Mouse (Mus musculus): ENCODE data around the gene Adcy1. TPM values are rescaled to one million over a fixed set of nuclear protein-coding genes. Genes with fewer than 3 reads are reported as not detected.

Gene Adcy1
- polyA plus RNA-seq, 1 experiment from 2014 or later: 1.1 TPM

DNA sequence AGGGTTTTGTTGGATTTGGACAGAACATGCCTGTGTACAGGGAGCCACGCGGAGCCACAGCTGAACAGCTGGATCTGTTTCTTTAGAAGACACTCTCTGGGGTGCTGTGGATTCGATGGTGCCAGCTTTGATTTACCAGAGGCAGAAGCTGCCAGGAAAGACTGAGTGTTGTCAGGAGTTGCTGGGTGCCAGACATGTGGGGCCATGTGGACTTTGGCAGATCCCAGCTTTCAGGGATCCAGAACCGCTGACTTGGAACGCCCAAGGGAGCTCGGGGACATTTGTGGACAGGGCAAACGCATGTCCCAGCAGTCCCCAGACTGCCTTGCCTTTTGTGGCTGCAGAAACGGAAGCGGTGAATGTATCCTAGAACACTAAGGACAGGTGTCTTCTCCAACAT, 72.5 kb downstream of the Adcy1 start:
- no peaks in the 10 kb centered on the region for H3K36me3 ChIP-seq (ENCODE audit: control insufficient read depth, insufficient read depth)
- H3K4me1 ChIP-seq (ENCODE audit: control insufficient read depth, insufficient read depth, low read length): peaks cover 3% of the 10 kb centered on the region; the same call in 1 of the 2 replicates
- H3K27ac ChIP-seq (ENCODE audit: low read length): no peak overlapping the region
- 0 out of 2 replicates have a peak, but pooled peaks cover 2% of the 10 kb centered on the region for H3K27me3 ChIP-seq (ENCODE audit: control insufficient read depth, insufficient read depth, low read length)
- no peak overlapping the region for H3K4me3 ChIP-seq (ENCODE audit: low read length)
- WGBS: 83% methylated on average over 9 of the region's 9 CpGs
- H3K9ac ChIP-seq (ENCODE audit: low read length): no peak overlapping the region
- H3K9me3 ChIP-seq (replicated peaks; ENCODE audit: control insufficient read depth, low read length): no peaks in the 10 kb centered on the region
- no peak for ATAC-seq (replicated peaks; ENCODE audit: extremely low read depth, insufficient read depth, low FRiP score)
- no peak overlapping the region for H3K4me2 ChIP-seq (ENCODE audit: low read depth, low read length)

DNA sequence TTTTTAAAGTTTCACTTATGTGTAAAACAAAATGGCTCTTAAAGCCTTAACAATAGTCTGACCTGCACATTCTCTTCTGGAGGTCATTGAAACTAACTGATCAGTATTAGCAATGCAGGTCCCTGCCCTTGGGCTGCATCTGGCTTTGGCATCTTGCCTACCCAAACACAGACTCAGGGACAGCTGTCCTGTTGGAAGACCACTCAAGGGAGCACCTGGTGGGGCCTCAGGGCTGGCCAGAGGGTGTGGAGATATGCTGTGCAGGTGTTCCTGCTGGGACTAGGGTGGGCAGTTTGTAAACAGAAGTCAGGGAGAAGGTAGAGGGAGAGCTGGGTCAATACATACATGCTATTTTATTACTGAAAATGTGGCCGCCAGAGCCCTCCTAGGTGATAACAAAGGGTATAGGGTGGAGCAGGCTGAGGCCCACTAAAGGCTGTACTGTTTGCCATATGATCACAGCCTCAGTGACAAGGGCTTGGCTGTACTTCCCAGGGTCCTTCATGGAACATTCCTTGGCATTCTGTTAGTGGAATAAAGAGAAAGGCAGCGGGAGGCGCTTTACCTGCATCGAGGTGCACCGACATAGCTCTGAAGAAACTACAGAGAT, 73.1 kb downstream of the Adcy1 start:
- H3K4me1 ChIP-seq (ENCODE audit: control insufficient read depth, insufficient read depth, low read length): peaks cover 3% of the 10 kb centered on the region; the same call in 1 of the 2 replicates
- H3K27ac ChIP-seq (ENCODE audit: low read length): no peak overlapping the region
- H3K9me3 ChIP-seq (replicated peaks; ENCODE audit: control insufficient read depth, low read length): no peaks in the 10 kb centered on the region
- no peak for ATAC-seq (replicated peaks; ENCODE audit: extremely low read depth, insufficient read depth, low FRiP score)
- H3K4me3 ChIP-seq (ENCODE audit: low read length): no peak overlapping the region
- no peak overlapping the region for H3K9ac ChIP-seq (ENCODE audit: low read length)
- 83% methylated on average over 5 of the region's 5 CpGs for WGBS
- H3K27me3 ChIP-seq (ENCODE audit: control insufficient read depth, insufficient read depth, low read length): 0 out of 2 replicates have a peak, but pooled peaks cover 2% of the 10 kb centered on the region
- no peaks in the 10 kb centered on the region for H3K36me3 ChIP-seq (ENCODE audit: control insufficient read depth, insufficient read depth)
- no peak overlapping the region for H3K4me2 ChIP-seq (ENCODE audit: low read depth, low read length)

DNA sequence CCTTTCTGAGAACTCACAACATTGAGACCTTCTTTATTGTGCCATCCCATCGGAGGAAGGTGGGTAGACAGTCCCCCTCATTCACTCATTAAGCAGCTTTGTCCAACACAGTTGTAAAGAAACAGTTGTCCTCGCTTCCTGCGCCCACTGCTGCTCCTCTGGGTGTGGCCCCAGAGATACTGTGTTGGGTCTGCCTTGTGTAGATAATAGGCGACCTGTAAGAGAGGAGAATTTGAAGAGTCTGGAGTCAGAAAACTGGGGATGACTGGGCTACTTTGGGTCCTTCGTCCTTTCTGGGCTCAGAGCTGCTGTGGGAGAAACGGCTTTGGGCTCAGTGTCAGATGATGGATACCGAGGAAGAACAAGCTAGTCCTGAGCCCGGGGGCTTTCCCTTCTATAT, 75.1 kb downstream of the Adcy1 start:
- Histone ChIP-seq H3K27ac (ENCODE audit: low read length) (no peak overlapping the region), H3K4me2 (ENCODE audit: low read depth, low read length) (no peak overlapping the region)

DNA sequence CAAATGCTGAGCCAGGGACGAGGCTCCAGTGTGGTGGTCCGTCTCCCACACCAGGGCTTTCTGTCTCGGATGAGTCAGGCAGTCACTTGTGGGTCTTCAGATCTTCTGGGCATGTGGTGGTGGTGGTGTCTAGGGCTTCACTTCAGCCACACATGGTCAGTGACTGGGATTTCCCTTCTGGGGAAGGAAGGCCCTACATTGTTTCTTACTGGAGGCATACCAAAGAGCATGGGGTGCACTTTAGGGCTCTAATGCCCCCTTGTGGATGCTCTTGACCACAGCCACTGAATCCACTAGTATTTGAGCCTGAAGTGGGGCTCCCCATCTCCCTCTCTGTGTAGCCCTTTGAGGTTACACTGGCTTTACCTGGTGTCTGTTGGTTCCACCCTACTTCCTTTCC, 77.2 kb downstream of the Adcy1 start:
- H3K4me3 ChIP-seq (ENCODE audit: low read length): no peak overlapping the region
- ATAC-seq (replicated peaks; ENCODE audit: extremely low read depth, insufficient read depth, low FRiP score): 0 out of 2 replicates have a peak, but pooled peaks have one; percentile 14
- no peaks in the 10 kb centered on the region for H3K9me3 ChIP-seq (replicated peaks; ENCODE audit: control insufficient read depth, low read length)
- H3K4me2 ChIP-seq (ENCODE audit: low read depth, low read length): no peak overlapping the region
- 0 out of 2 replicates have a peak, but pooled peaks cover 2% of the 10 kb centered on the region for H3K27me3 ChIP-seq (ENCODE audit: control insufficient read depth, insufficient read depth, low read length)
- no peak overlapping the region for H3K9ac ChIP-seq (ENCODE audit: low read length)
- H3K36me3 ChIP-seq (ENCODE audit: control insufficient read depth, insufficient read depth): no peaks in the 10 kb centered on the region
- peaks cover 5% of the 10 kb centered on the region for H3K4me1 ChIP-seq (ENCODE audit: control insufficient read depth, insufficient read depth, low read length)
- 88% methylated on average over 3 of the region's 3 CpGs for WGBS
- H3K27ac ChIP-seq (ENCODE audit: low read length): no peak overlapping the region

More for the DNA sequence above, 75.1 kb downstream of the Adcy1 start:
- peaks cover 5% of the 10 kb centered on the region for H3K4me1 ChIP-seq (ENCODE audit: control insufficient read depth, insufficient read depth, low read length)
- WGBS: 84% methylated on average over 8 of the region's 8 CpGs
- no peak overlapping the region for H3K4me3 ChIP-seq (ENCODE audit: low read length)
- H3K9me3 ChIP-seq (replicated peaks; ENCODE audit: control insufficient read depth, low read length): no peaks in the 10 kb centered on the region
- H3K27me3 ChIP-seq (ENCODE audit: control insufficient read depth, insufficient read depth, low read length): 0 out of 2 replicates have a peak, but pooled peaks cover 2% of the 10 kb centered on the region
- no peak overlapping the region for H3K9ac ChIP-seq (ENCODE audit: low read length)
- H3K36me3 ChIP-seq (ENCODE audit: control insufficient read depth, insufficient read depth): no peaks in the 10 kb centered on the region
- no peak for ATAC-seq (replicated peaks; ENCODE audit: extremely low read depth, insufficient read depth, low FRiP score)

DNA sequence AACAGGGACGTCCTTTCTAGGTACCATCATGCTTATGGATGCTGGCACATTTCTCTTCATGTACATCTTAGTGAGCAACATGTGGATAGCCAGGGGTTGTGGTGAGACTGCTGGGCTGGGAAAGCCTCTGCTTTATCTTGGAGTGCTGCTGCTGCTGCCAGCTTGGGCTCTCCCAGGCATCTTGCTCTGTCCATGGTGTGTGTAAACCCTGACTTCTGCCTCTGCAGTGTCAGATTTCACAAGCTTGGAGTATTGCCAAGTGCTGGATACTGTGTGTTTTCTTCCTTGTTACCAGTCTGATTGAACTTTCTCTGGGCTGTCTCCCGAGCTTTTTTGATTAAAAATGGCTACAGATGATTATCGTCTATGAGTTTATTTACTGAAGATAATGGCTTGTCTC, 79.4 kb downstream of the Adcy1 start:
- no peak overlapping the region for H3K4me3 ChIP-seq (ENCODE audit: low read length)
- H3K4me1 ChIP-seq (ENCODE audit: control insufficient read depth, insufficient read depth, low read length): peaks cover 3% of the 10 kb centered on the region
- 26% methylated on average over 3 of the region's 3 CpGs for WGBS
- no peak overlapping the region for H3K9ac ChIP-seq (ENCODE audit: low read length)
- no peak overlapping the region for H3K27ac ChIP-seq (ENCODE audit: low read length)
- H3K27me3 ChIP-seq (ENCODE audit: control insufficient read depth, insufficient read depth, low read length): no peaks in the 10 kb centered on the region
- H3K4me2 ChIP-seq (ENCODE audit: low read depth, low read length): no peak overlapping the region
- peak; percentile 61; the same call in 1 of the 2 replicates for ATAC-seq (replicated peaks; ENCODE audit: extremely low read depth, insufficient read depth, low FRiP score)
- H3K36me3 ChIP-seq (ENCODE audit: control insufficient read depth, insufficient read depth): no peaks in the 10 kb centered on the region
- no peaks in the 10 kb centered on the region for H3K9me3 ChIP-seq (replicated peaks; ENCODE audit: control insufficient read depth, low read length)

DNA sequence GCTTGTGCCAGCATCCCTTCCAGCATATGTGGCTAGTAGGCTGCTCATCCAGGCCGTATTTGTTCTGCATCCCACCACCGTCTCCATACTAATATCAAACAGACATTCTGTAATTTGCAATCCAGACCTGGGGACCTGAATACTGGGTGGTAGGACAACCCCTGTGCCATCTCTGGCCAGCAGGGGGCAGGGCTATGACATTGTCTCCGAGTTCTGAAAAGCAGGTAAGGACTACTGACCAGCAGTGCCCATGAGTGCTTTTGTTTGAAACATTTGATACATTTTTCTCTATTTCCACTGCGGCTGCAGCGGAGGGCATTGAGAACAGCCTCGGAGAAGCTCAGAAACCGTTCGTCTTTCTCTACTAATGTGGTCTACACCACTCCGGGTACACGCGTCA, 81.1 kb downstream of the Adcy1 start:
- Histone ChIP-seq H3K4me3 (ENCODE audit: low read length) (no peak overlapping the region), H3K4me1 (ENCODE audit: control insufficient read depth, insufficient read depth, low read length) (peaks cover 3% of the 10 kb centered on the region), H3K36me3 (ENCODE audit: control insufficient read depth, insufficient read depth) (no peaks in the 10 kb centered on the region), H3K27me3 (ENCODE audit: control insufficient read depth, insufficient read depth, low read length) (no peaks in the 10 kb centered on the region), H3K27ac (ENCODE audit: low read length) (no peak overlapping the region), H3K9ac (ENCODE audit: low read length) (no peak overlapping the region), H3K4me2 (ENCODE audit: low read depth, low read length) (no peak overlapping the region), H3K9me3 (replicated peaks; ENCODE audit: control insufficient read depth, low read length) (no peaks in the 10 kb centered on the region)
- ATAC-seq (replicated peaks; ENCODE audit: extremely low read depth, insufficient read depth, low FRiP score): no peak
- WGBS: 83% methylated on average over 11 of the region's 11 CpGs

DNA sequence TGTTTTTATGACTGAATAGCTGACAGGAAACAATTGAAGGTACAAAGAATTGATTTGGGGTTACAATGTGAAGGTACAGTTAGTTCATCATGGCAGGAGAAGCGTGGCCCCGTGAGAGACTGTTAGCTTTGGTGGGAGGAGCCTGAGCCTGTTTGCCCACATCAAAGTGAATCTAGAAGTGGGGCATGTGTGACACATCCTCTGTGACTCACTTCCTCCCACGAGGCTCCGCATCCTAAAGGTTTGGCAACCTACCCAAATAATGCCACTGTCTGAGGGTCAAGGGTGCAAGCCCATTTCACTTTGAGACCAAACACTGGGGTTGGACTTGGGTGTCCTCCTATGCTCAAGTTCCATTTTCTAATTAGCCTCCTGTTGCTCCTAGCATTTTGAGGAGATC, 81.9 kb downstream of the Adcy1 start:
- H3K4me2 ChIP-seq (ENCODE audit: low read depth, low read length): no peak overlapping the region
- no peak overlapping the region for H3K27ac ChIP-seq (ENCODE audit: low read length)
- H3K9ac ChIP-seq (ENCODE audit: low read length): no peak overlapping the region
- no peaks in the 10 kb centered on the region for H3K9me3 ChIP-seq (replicated peaks; ENCODE audit: control insufficient read depth, low read length)
- peaks cover 3% of the 10 kb centered on the region for H3K4me1 ChIP-seq (ENCODE audit: control insufficient read depth, insufficient read depth, low read length)
- no peak overlapping the region for H3K4me3 ChIP-seq (ENCODE audit: low read length)
- 51% methylated on average over 4 of the region's 4 CpGs for WGBS
- 0 out of 2 replicates have a peak, but pooled peaks have one; percentile 42 for ATAC-seq (replicated peaks; ENCODE audit: extremely low read depth, insufficient read depth, low FRiP score)
- no peaks in the 10 kb centered on the region for H3K27me3 ChIP-seq (ENCODE audit: control insufficient read depth, insufficient read depth, low read length)
- no peaks in the 10 kb centered on the region for H3K36me3 ChIP-seq (ENCODE audit: control insufficient read depth, insufficient read depth)

DNA sequence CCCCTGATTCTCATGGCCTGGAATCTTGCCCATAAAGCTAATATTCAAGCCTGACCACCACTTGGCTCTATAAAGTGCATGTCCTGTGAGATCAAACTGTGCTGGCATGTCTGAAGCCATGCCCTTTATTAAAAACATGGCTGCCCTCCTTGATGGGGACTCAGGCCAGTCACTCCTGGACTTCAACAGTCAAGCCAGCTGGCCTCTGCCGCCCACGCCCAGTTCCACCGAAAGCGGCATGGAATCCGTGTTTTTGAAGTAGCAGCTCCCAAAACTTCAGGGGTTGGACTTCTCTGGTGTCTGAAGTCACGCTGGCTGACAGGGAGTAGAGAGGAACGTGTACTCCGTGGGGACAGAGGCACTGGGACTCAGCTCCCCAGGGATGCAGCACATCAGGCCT, 84.2 kb downstream of the Adcy1 start:
- no peaks in the 10 kb centered on the region for H3K36me3 ChIP-seq (ENCODE audit: control insufficient read depth, insufficient read depth)
- no peaks in the 10 kb centered on the region for H3K9me3 ChIP-seq (replicated peaks; ENCODE audit: control insufficient read depth, low read length)
- H3K4me1 ChIP-seq (ENCODE audit: control insufficient read depth, insufficient read depth, low read length): peaks cover under 1% of the 10 kb centered on the region
- no peak for ATAC-seq (replicated peaks; ENCODE audit: extremely low read depth, insufficient read depth, low FRiP score)
- no peak overlapping the region for H3K4me2 ChIP-seq (ENCODE audit: low read depth, low read length)
- no peak overlapping the region for H3K4me3 ChIP-seq (ENCODE audit: low read length)
- no peak overlapping the region for H3K9ac ChIP-seq (ENCODE audit: low read length)
- no peaks in the 10 kb centered on the region for H3K27me3 ChIP-seq (ENCODE audit: control insufficient read depth, insufficient read depth, low read length)
- 84% methylated on average over 8 of the region's 8 CpGs for WGBS
- no peak overlapping the region for H3K27ac ChIP-seq (ENCODE audit: low read length)

DNA sequence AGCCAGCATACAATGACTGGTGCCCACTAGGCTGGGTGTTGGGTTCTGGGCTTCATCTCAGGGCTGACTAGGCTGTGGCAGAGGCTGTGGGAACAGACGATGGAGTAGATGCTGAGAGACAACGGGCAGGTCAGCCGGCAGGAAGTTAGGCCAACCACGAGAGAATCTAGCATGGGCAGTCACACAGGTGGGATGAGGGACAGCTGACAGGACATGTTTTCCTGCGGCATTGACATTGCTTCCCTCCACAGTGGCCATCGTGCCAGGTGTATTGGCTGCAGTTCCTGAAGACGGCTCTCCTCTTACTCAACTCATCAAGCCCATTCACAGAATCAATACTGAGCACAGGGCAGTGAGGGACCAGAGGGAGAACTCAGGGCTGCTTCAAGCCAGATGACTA, 84.7 kb downstream of the Adcy1 start:
- Histone ChIP-seq H3K4me1 (ENCODE audit: control insufficient read depth, insufficient read depth, low read length) (no peaks in the 10 kb centered on the region), H3K36me3 (ENCODE audit: control insufficient read depth, insufficient read depth) (no peaks in the 10 kb centered on the region), H3K9ac (ENCODE audit: low read length) (no peak overlapping the region), H3K27ac (ENCODE audit: low read length) (no peak overlapping the region), H3K9me3 (replicated peaks; ENCODE audit: control insufficient read depth, low read length) (no peaks in the 10 kb centered on the region), H3K27me3 (ENCODE audit: control insufficient read depth, insufficient read depth, low read length) (no peaks in the 10 kb centered on the region), H3K4me3 (ENCODE audit: low read length) (no peak overlapping the region), H3K4me2 (ENCODE audit: low read depth, low read length) (no peak overlapping the region)
- WGBS: 86% methylated on average over 7 of the region's 7 CpGs
- no peak for ATAC-seq (replicated peaks; ENCODE audit: extremely low read depth, insufficient read depth, low FRiP score)
